Comparison of ENCODE assay signal across 7 mouse cellular contexts in the genomic region with DNA sequence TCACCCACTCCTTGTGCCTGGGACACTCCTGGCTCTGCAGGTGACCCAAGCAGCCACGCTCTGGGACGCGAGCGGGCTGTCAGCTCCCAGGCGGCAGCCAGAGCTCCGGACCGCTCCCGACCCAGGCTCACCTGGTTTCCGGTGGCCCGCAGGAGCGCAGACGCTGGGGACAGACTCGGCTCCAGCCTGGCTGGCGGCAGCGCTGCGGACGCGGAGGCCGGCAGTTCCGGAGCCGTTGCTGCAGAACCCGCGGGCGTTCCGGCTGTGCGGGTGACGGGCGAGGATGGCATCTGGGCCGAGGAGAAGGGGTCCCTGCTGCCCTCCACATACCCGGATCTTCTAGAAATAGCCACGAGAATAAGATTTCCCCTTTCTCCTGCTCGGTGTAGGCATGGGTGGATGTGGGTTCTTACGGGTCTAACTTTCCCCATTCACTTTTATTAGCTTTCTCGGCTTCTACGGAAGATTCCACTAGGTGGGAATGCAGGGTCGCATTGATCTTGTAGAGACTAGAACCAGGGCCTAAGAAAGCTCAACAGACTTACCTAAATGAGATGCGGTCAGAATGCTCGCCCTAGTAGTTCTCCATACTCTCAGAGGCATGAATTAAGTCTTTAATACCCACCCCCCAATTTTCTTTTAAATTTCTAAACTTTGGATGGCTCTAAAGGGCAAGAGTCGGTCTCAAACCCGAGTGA. TPM values are rescaled to one million over a fixed set of nuclear protein-coding genes. Genes with fewer than 3 reads are reported as not detected.
DNase-seq lines count a peak whose midpoint lies in the region; ATAC-seq and TF ChIP-seq lines count a peak whose summit lies in the region.

TSS of gene Slc26a8 (minus strand) at position 648 of the 698 bp plus-strand sequence.

- peaks cover 64% of the 10 kb centered on the region for H3K4me1 ChIP-seq in megakaryocyte, embryonic 14.5 days
- peaks cover 6% of the 10 kb centered on the region for H3K4me1 ChIP-seq in brown adipose tissue, adult 24 weeks (ENCODE audit: control insufficient read depth, insufficient read depth, insufficient read length, low read length)
- peaks cover 48% of the 10 kb centered on the region for H3K4me1 ChIP-seq in forebrain, embryonic 10.5 days
- peaks cover 11% of the 10 kb centered on the region for H3K4me1 ChIP-seq in kidney, embryonic 14.5 days (ENCODE audit: control insufficient read depth, insufficient read depth, low read length)
- H3K4me1 ChIP-seq in midbrain, embryonic 12.5 days = peaks cover 33% of the 10 kb centered on the region
- peaks cover 17% of the 10 kb centered on the region for H3K4me1 ChIP-seq in testis, adult 2 months (ENCODE audit: control insufficient read depth, insufficient read depth, low read length)

- H3K9me3 ChIP-seq in megakaryocyte, embryonic 14.5 days = no peaks in the 10 kb centered on the region
- H3K9me3 ChIP-seq in forebrain, embryonic 10.5 days = no peaks in the 10 kb centered on the region
- H3K9me3 ChIP-seq in kidney, embryonic 14.5 days (ENCODE audit: control insufficient read depth, low read length) = no peaks in the 10 kb centered on the region
- H3K9me3 ChIP-seq in midbrain, embryonic 12.5 days = no peaks in the 10 kb centered on the region

- TF ChIP-seq POLR2A in testis, adult 2 months (IDR thresholded peaks at IDR 0.05; ENCODE audit: control insufficient read depth, low read depth, low read length) = peak; percentile 66

- peak within 1 kb of the TSS; percentile 92 for H3K9ac ChIP-seq in kidney, embryonic 14.5 days (ENCODE audit: low read depth, low read length)
- H3K9ac ChIP-seq in midbrain, embryonic 12.5 days (replicated peaks) = peak within 1 kb of the TSS; percentile 95

- H3K4me3 ChIP-seq in megakaryocyte, embryonic 14.5 days (replicated peaks) = peak within 1 kb of the TSS; percentile 99
- H3K4me3 ChIP-seq in brown adipose tissue, adult 24 weeks (ENCODE audit: insufficient read depth, low read depth, low read length) = peak within 1 kb of the TSS; percentile 63
- H3K4me3 ChIP-seq in forebrain, embryonic 10.5 days = peak within 1 kb of the TSS; percentile 71
- peak within 1 kb of the TSS; percentile 78 for H3K4me3 ChIP-seq in kidney, embryonic 14.5 days (ENCODE audit: low read length)
- H3K4me3 ChIP-seq in midbrain, embryonic 12.5 days = peak within 1 kb of the TSS; percentile 96
- peak within 1 kb of the TSS; percentile 89 for H3K4me3 ChIP-seq in testis, adult 2 months (ENCODE audit: control insufficient read depth, low read depth, low read length)

- peak within 1 kb of the TSS; percentile 72 for H3K4me2 ChIP-seq in kidney, embryonic 14.5 days (replicated peaks; ENCODE audit: low read depth, low read length)
- peak within 1 kb of the TSS; percentile 74 for H3K4me2 ChIP-seq in midbrain, embryonic 12.5 days (replicated peaks)

- no peak for ATAC-seq in megakaryocyte, adult 5-6 weeks (ENCODE audit: poor library complexity, severe bottlenecking)
- no peak for ATAC-seq in kidney, embryonic 14.5 days (ENCODE audit: low FRiP score, low TSS enrichment)
- ATAC-seq in midbrain, embryonic 12.5 days (ENCODE audit: low FRiP score, low read depth) = no peak

- peak; percentile 46 for DNase-seq in forebrain, embryonic 10.5 days (ENCODE audit: extremely low spot score, low spot score)

- H3K27ac ChIP-seq in brown adipose tissue, adult 24 weeks (replicated peaks; ENCODE audit: low read depth, low read length) = peak within 1 kb of the TSS; percentile 72
- H3K27ac ChIP-seq in forebrain, embryonic 10.5 days = peak within 1 kb of the TSS; percentile 96
- peak within 1 kb of the TSS; percentile 92 for H3K27ac ChIP-seq in kidney, embryonic 14.5 days (ENCODE audit: low read depth, low read length)
- peak within 1 kb of the TSS; percentile 98 for H3K27ac ChIP-seq in midbrain, embryonic 12.5 days (replicated peaks)
- peak within 1 kb of the TSS; percentile 88 for H3K27ac ChIP-seq in testis, adult 2 months (ENCODE audit: control insufficient read depth, insufficient read depth, low read depth, low read length)

- WGBS in forebrain, embryonic 10.5 days = 9% methylated on average over 40 of the region's 40 CpGs
- 8% methylated on average over 39 of the region's 40 CpGs for WGBS in kidney, embryonic 14.5 days
- WGBS in midbrain, embryonic 12.5 days = 9% methylated on average over 40 of the region's 40 CpGs

- no peaks in the 10 kb centered on the region for H3K27me3 ChIP-seq in megakaryocyte, embryonic 14.5 days (replicated peaks)
- H3K27me3 ChIP-seq in forebrain, embryonic 10.5 days (ENCODE audit: poor library complexity, severe bottlenecking) = peaks cover 31% of the 10 kb centered on the region
- no peaks in the 10 kb centered on the region; the same call in 1 of the 2 replicates for H3K27me3 ChIP-seq in kidney, embryonic 14.5 days (ENCODE audit: control insufficient read depth, insufficient read depth, low read length)
- H3K27me3 ChIP-seq in midbrain, embryonic 12.5 days = peaks cover 19% of the 10 kb centered on the region
- no peaks in the 10 kb centered on the region for H3K27me3 ChIP-seq in testis, adult 2 months (ENCODE audit: control insufficient read depth, insufficient read depth, low read length)

- TF ChIP-seq CTCF in testis, adult 2 months (IDR thresholded peaks at IDR 0.05; ENCODE audit: control insufficient read depth, insufficient read depth, insufficient replicate concordance, low read depth, low read length) = no peak

- peaks cover 16% of the 10 kb centered on the region for H3K36me3 ChIP-seq in megakaryocyte, embryonic 14.5 days (replicated peaks; ENCODE audit: low read length)
- H3K36me3 ChIP-seq in forebrain, embryonic 10.5 days (replicated peaks) = no peaks in the 10 kb centered on the region; the same call in 1 of the 2 replicates
- peaks cover 8% of the 10 kb centered on the region; the same call in 1 of the 2 replicates for H3K36me3 ChIP-seq in kidney, embryonic 14.5 days (ENCODE audit: control insufficient read depth, insufficient read depth, low read length)
- no peaks in the 10 kb centered on the region for H3K36me3 ChIP-seq in midbrain, embryonic 12.5 days
- peaks cover 3% of the 10 kb centered on the region; the same call in 1 of the 2 replicates for H3K36me3 ChIP-seq in testis, adult 2 months (ENCODE audit: control insufficient read depth, insufficient read depth, low read length)

RNA-seq across cellular contexts. Expression of gene Slc26a8, which starts in this region (rescaled TPM):
- polyA plus RNA-seq in megakaryocyte, embryonic 14.5 days (2012; ENCODE audit: insufficient read depth, low replicate concordance) = 1.2 and 1.4 TPM in 2 replicates
- 0.52 and 0.58 TPM in 2 replicates for total RNA-seq in megakaryocyte, adult 5-6 weeks (2015)
- total RNA-seq in megakaryocyte, adult 5-6 weeks (2017) = 0.33 TPM in 1 of 2 replicates, not detected in the other
- polyA plus RNA-seq in brown adipose tissue, adult 24 weeks (2012; ENCODE audit: insufficient read depth, insufficient read length, missing spikeins) = 0.71 and 1.5 TPM in 2 replicates
- 0.50 and 0.58 TPM in 2 replicates for polyA plus RNA-seq in forebrain, embryonic 10.5 days (2016; fragmentation: Nextera tagmentation; extraction: Ambion mirVana)
- 0.69 and 1.3 TPM in 2 replicates for polyA plus RNA-seq in kidney, embryonic 14.5 days (2014; fragmentation: Nextera tagmentation; extraction: Ambion mirVana)
- 0.68 and 0.91 TPM in 2 replicates for polyA plus RNA-seq in midbrain, embryonic 12.5 days (2016; fragmentation: Nextera tagmentation; extraction: Ambion mirVana)
- polyA plus RNA-seq in testis, adult 2 months (2012; rRNA removed) = 170 and 188 TPM in 2 replicates

Comparison
In these comparisons a context has a peak if more than half of its experiments do, and no peak if none do; other contexts are left out.
1. RNA of gene Slc26a8 (polyA plus RNA-seq): 170 to 188 TPM in testis, adult 2 months; 0.71 to 1.5 TPM in brown adipose tissue, adult 24 weeks, 1.2 to 1.4 TPM in megakaryocyte, embryonic 14.5 days, 0.69 to 1.3 TPM in kidney, embryonic 14.5 days, 0.68 to 0.91 TPM in midbrain, embryonic 12.5 days and 0.50 to 0.58 TPM in forebrain, embryonic 10.5 days; every median in the first group is over 10 times any median in the second.
2. Peak in DNase-seq, H3K4me3 ChIP-seq and H3K27ac ChIP-seq in forebrain, embryonic 10.5 days; RNA of the gene not detected or under 1 TPM.
3. Peak in every context shown above with its lines, with median percentiles within 50 percentile points of each other: H3K4me3 ChIP-seq and H3K27ac ChIP-seq.